ENCODE assay signal across 8 mouse cellular contexts in genomic region chr3:152478599-152479435, GRCm38 (mm10).
A peak's percentile ranks its signal among the peaks of the same experiment; 100 is the strongest.
DNase-seq lines count a peak whose midpoint lies in the region; TF ChIP-seq lines count a peak whose summit lies in the region.

No protein-coding gene starts in this region.

- peaks cover 4% of the 10 kb centered on the region; the same call in 1 of the 2 replicates for H3K4me1 ChIP-seq in small intestine, adult 2 months (ENCODE audit: control insufficient read depth, insufficient read depth, insufficient read length, low read length)

- 3% methylated on average over 14 of the region's 16 CpGs for WGBS in small intestine, adult 2 months

- DNase-seq in gastrocnemius, adult 18-20 months (ENCODE audit: low spot score) = peak; percentile 57
- no peak for DNase-seq in gastrocnemius, adult 8-10 months (ENCODE audit: low spot score in 2 of 2)
- DNase-seq in c-Kit-negative CD71-positive TER-119-positive erythroid progenitor cells, embryonic 14.5 days (ENCODE audit: low read depth, low spot score) = peak; percentile 54
- peak; percentile 36 for DNase-seq in heart, adult 8-10 months (ENCODE audit: low spot score)
- DNase-seq in kidney, adult 9 months = peak; percentile 61
- DNase-seq in lung, postnatal 14 days = peak; percentile 56
- no peak for DNase-seq in layer of hippocampus, postnatal 25 days (ENCODE audit: extremely low spot score in 1 of 2, low spot score in 1 of 2)

- no peak for TF ChIP-seq POLR2A in small intestine, adult 2 months (IDR thresholded peaks at IDR 0.05; ENCODE audit: low read depth, low read length)

- H3K27me3 ChIP-seq in small intestine, adult 2 months (ENCODE audit: control insufficient read depth, insufficient read depth, low read length) = no peaks in the 10 kb centered on the region

- 0 out of 2 replicates have a peak overlapping the region, but pooled peaks have one; percentile 9 for H3K27ac ChIP-seq in small intestine, adult 2 months (ENCODE audit: insufficient read depth, low read depth, low read length)

- peak overlapping the region; percentile 62 for H3K4me3 ChIP-seq in small intestine, adult 2 months (ENCODE audit: low read depth, low read length)

- no peaks in the 10 kb centered on the region for H3K36me3 ChIP-seq in small intestine, adult 2 months (ENCODE audit: control insufficient read depth, insufficient read depth, low read length)

- TF ChIP-seq CTCF in small intestine, adult 2 months (IDR thresholded peaks at IDR 0.05; ENCODE audit: extremely low read depth, insufficient read length, insufficient replicate concordance, low read depth, low read length) = no peak

Comparison
In these comparisons a context has a peak if more than half of its experiments do, and no peak if none do; other contexts are left out.
1. DNase-seq: peak in gastrocnemius, adult 18-20 months (single experiment), c-Kit-negative CD71-positive TER-119-positive erythroid progenitor cells, embryonic 14.5 days (single experiment), heart, adult 8-10 months (single experiment), kidney, adult 9 months (single experiment) and lung, postnatal 14 days (single experiment); none in gastrocnemius, adult 8-10 months (0 of 2) and layer of hippocampus, postnatal 25 days (0 of 2).